Mouse (Mus musculus): ENCODE measurements at regions not wholly inside any gene's neighbourhood (a gene's known extent, or its start where the extent isn't known, plus 50 kb on each side); places are given as distances from the start of the nearest gene placed in this dataset.

DNA sequence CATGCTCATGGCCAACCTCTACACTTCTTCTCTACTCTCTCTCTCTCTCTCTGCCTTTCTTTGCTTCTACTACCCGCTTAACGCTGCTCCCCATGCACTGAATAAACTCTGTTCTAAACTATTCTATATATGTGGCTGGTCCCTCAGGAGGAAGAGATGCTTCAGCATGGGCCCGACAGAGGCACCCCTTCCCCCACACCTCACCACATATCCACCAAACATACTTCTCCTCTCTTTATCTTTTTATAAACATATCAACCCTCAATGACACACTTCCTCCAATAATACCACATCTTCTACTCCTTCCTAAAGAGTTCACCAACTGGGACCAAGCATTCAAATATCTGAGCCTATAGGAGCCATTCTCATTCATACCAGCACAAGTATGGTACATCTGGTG lies 72.6 kb upstream of the Marcks start:
- Histone ChIP-seq H3K4me2 (no peak overlapping the region), H3K36me3 (ENCODE audit: control insufficient read depth, insufficient read depth, low read length) (no peaks in the 10 kb centered on the region), H3K27ac (ENCODE audit: low read depth, low read length) (no peak overlapping the region), H3K27me3 (ENCODE audit: control insufficient read depth, insufficient read depth, low read length) (no peaks in the 10 kb centered on the region), H3K4me1 (ENCODE audit: control insufficient read depth, insufficient read depth, low read length) (no peaks in the 10 kb centered on the region), H3K9me3 (replicated peaks; ENCODE audit: control insufficient read depth, low read length) (no peaks in the 10 kb centered on the region), H3K9ac (ENCODE audit: low read depth, low read length) (no peak overlapping the region), H3K4me3 (ENCODE audit: low read depth, low read length) (no peak overlapping the region)
- no peak for ATAC-seq (replicated peaks; ENCODE audit: insufficient number of reproducible peaks, low FRiP score, low TSS enrichment)
- WGBS (ENCODE audit: insufficient replicate concordance) = 89% methylated on average over 3 of the region's 3 CpGs

DNA sequence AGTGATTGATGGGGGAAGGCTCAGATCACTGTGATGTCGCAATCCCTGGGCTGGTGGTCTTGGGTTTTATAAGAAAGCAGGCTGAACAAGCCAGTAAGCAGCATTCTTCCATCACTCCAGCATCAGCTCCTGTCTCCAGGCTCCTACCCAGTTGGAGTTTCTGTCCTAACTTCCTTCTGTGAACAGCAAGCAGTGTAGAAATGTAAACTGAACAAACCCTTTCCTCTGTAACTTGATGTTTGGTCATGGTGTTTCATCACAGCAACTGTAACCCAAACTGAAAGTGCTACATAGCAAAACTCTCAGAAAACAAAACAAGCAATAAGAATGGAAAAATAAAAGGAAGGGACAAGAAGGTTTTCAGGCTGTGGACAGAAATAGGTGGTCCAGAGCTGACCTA lies 71.5 kb upstream of the Marcks start:
- no peak overlapping the region for H3K27ac ChIP-seq (ENCODE audit: low read depth, low read length)
- no peak overlapping the region for H3K9ac ChIP-seq (ENCODE audit: low read depth, low read length)
- no peaks in the 10 kb centered on the region for H3K27me3 ChIP-seq (ENCODE audit: control insufficient read depth, insufficient read depth, low read length)
- no peak for ATAC-seq (replicated peaks; ENCODE audit: insufficient number of reproducible peaks, low FRiP score, low TSS enrichment)
- no peaks in the 10 kb centered on the region for H3K4me1 ChIP-seq (ENCODE audit: control insufficient read depth, insufficient read depth, low read length)
- 76% methylated on average over 1 of the region's 1 CpGs for WGBS (ENCODE audit: insufficient replicate concordance)
- H3K36me3 ChIP-seq (ENCODE audit: control insufficient read depth, insufficient read depth, low read length) = no peaks in the 10 kb centered on the region
- H3K9me3 ChIP-seq (replicated peaks; ENCODE audit: control insufficient read depth, low read length) = no peaks in the 10 kb centered on the region
- no peak overlapping the region for H3K4me3 ChIP-seq (ENCODE audit: low read depth, low read length)
- H3K4me2 ChIP-seq = no peak overlapping the region

- ATAC-seq (replicated peaks; ENCODE audit: insufficient number of reproducible peaks, low FRiP score, low TSS enrichment) = no peak
- Histone ChIP-seq H3K4me3 (ENCODE audit: low read depth, low read length) (no peak overlapping the region), H3K9me3 (replicated peaks; ENCODE audit: control insufficient read depth, low read length) (no peaks in the 10 kb centered on the region), H3K27ac (ENCODE audit: low read depth, low read length) (no peak overlapping the region), H3K4me2 (no peak overlapping the region), H3K9ac (ENCODE audit: low read depth, low read length) (no peak overlapping the region), H3K27me3 (ENCODE audit: control insufficient read depth, insufficient read depth, low read length) (no peaks in the 10 kb centered on the region), H3K4me1 (ENCODE audit: control insufficient read depth, insufficient read depth, low read length) (no peaks in the 10 kb centered on the region), H3K36me3 (ENCODE audit: control insufficient read depth, insufficient read depth, low read length) (no peaks in the 10 kb centered on the region)
- 76% methylated on average over 1 of the region's 1 CpGs for WGBS (ENCODE audit: insufficient replicate concordance)
These were observed 68.3 kb upstream of the Marcks start for GRCm38 (mm10) chr10:37206986-37207385.

GRCm38 (mm10) chr10:37206546-37206945 lies 67.8 kb upstream of the Marcks start:
- 74% methylated on average over 4 of the region's 4 CpGs for WGBS (ENCODE audit: insufficient replicate concordance)
- no peak overlapping the region for H3K4me2 ChIP-seq
- no peak overlapping the region for H3K9ac ChIP-seq (ENCODE audit: low read depth, low read length)
- H3K4me3 ChIP-seq (ENCODE audit: low read depth, low read length) = no peak overlapping the region
- H3K9me3 ChIP-seq (replicated peaks; ENCODE audit: control insufficient read depth, low read length) = no peaks in the 10 kb centered on the region
- no peak for ATAC-seq (replicated peaks; ENCODE audit: insufficient number of reproducible peaks, low FRiP score, low TSS enrichment)
- no peaks in the 10 kb centered on the region for H3K4me1 ChIP-seq (ENCODE audit: control insufficient read depth, insufficient read depth, low read length)
- H3K27me3 ChIP-seq (ENCODE audit: control insufficient read depth, insufficient read depth, low read length) = no peaks in the 10 kb centered on the region
- H3K36me3 ChIP-seq (ENCODE audit: control insufficient read depth, insufficient read depth, low read length) = no peaks in the 10 kb centered on the region
- H3K27ac ChIP-seq (ENCODE audit: low read depth, low read length) = no peak overlapping the region

GRCm38 (mm10) chr10:37203709-37204108 lies 65.0 kb upstream of the Marcks start:
- Histone ChIP-seq H3K9me3 (replicated peaks; ENCODE audit: control insufficient read depth, low read length) (no peaks in the 10 kb centered on the region), H3K27ac (ENCODE audit: low read depth, low read length) (no peak overlapping the region), H3K4me1 (ENCODE audit: control insufficient read depth, insufficient read depth, low read length) (no peaks in the 10 kb centered on the region), H3K4me3 (ENCODE audit: low read depth, low read length) (no peak overlapping the region), H3K4me2 (no peak overlapping the region), H3K27me3 (ENCODE audit: control insufficient read depth, insufficient read depth, low read length) (no peaks in the 10 kb centered on the region), H3K9ac (ENCODE audit: low read depth, low read length) (no peak overlapping the region), H3K36me3 (ENCODE audit: control insufficient read depth, insufficient read depth, low read length) (no peaks in the 10 kb centered on the region)
- ATAC-seq (replicated peaks; ENCODE audit: insufficient number of reproducible peaks, low FRiP score, low TSS enrichment) = no peak
- 91% methylated on average over 1 of the region's 1 CpGs for WGBS (ENCODE audit: insufficient replicate concordance)

DNA sequence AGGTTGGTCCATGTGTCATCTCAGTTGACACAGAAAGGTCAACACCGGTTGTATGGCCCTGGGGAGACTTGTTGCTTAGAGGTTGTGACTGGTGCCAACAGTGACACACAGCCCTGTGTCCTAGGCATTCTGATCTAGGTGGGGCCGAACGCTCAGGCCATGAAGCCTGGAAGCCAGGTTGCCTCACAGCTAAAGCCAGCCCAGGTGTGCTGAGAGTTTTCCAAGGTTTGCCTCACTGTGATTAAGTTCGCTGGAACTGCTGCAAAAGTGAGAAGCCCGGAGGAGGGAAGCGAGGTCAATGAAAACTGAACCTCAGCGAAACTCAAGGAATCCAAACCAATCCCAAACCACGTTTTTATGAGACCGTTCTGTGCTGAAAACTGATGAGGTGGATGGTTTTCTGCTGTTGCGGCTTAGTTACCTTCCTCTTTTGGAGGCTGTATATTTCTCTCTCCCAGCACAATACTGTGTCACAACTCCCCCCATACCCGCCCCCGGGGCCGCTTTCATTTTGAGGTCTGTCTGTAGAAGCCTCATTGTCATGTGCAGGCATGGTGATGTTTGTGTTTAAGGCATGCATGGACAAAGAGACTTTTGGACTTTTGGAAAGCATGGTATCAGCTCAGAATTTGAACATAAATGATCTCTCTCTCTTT lies 56.2 kb upstream of the Marcks start:
- H3K4me2 ChIP-seq = no peak overlapping the region
- no peaks in the 10 kb centered on the region for H3K4me1 ChIP-seq (ENCODE audit: control insufficient read depth, insufficient read depth, low read length)
- no peak overlapping the region for H3K4me3 ChIP-seq (ENCODE audit: low read depth, low read length)
- H3K9ac ChIP-seq (ENCODE audit: low read depth, low read length) = no peak overlapping the region
- WGBS (ENCODE audit: insufficient replicate concordance) = 87% methylated on average over 13 of the region's 13 CpGs
- H3K27ac ChIP-seq (ENCODE audit: low read depth, low read length) = no peak overlapping the region
- no peaks in the 10 kb centered on the region for H3K27me3 ChIP-seq (ENCODE audit: control insufficient read depth, insufficient read depth, low read length)
- no peaks in the 10 kb centered on the region for H3K36me3 ChIP-seq (ENCODE audit: control insufficient read depth, insufficient read depth, low read length)
- no peak for ATAC-seq (replicated peaks; ENCODE audit: insufficient number of reproducible peaks, low FRiP score, low TSS enrichment)
- H3K9me3 ChIP-seq (replicated peaks; ENCODE audit: control insufficient read depth, low read length) = no peaks in the 10 kb centered on the region

- Histone ChIP-seq H3K27ac (ENCODE audit: low read depth, low read length) (no peak overlapping the region), H3K4me2 (no peak overlapping the region), H3K4me3 (ENCODE audit: low read depth, low read length) (no peak overlapping the region), H3K4me1 (ENCODE audit: control insufficient read depth, insufficient read depth, low read length) (no peaks in the 10 kb centered on the region), H3K27me3 (ENCODE audit: control insufficient read depth, insufficient read depth, low read length) (no peaks in the 10 kb centered on the region), H3K9me3 (replicated peaks; ENCODE audit: control insufficient read depth, low read length) (no peaks in the 10 kb centered on the region), H3K9ac (ENCODE audit: low read depth, low read length) (no peak overlapping the region), H3K36me3 (ENCODE audit: control insufficient read depth, insufficient read depth, low read length) (no peaks in the 10 kb centered on the region)
- 74% methylated on average over 15 of the region's 15 CpGs for WGBS (ENCODE audit: insufficient replicate concordance)
- no peak for ATAC-seq (replicated peaks; ENCODE audit: insufficient number of reproducible peaks, low FRiP score, low TSS enrichment)
These were observed 55.5 kb upstream of the Marcks start for GRCm38 (mm10) chr10:37194131-37194797.

- no peaks in the 10 kb centered on the region for H3K36me3 ChIP-seq (ENCODE audit: control insufficient read depth, insufficient read depth, low read length)
- no peaks in the 10 kb centered on the region for H3K9me3 ChIP-seq (replicated peaks; ENCODE audit: control insufficient read depth, low read length)
- ATAC-seq (replicated peaks; ENCODE audit: insufficient number of reproducible peaks, low FRiP score, low TSS enrichment) = no peak
- H3K4me3 ChIP-seq (ENCODE audit: low read depth, low read length) = no peak overlapping the region
- no peak overlapping the region for H3K4me2 ChIP-seq
- no peak overlapping the region for H3K9ac ChIP-seq (ENCODE audit: low read depth, low read length)
- H3K27me3 ChIP-seq (ENCODE audit: control insufficient read depth, insufficient read depth, low read length) = no peaks in the 10 kb centered on the region
- H3K27ac ChIP-seq (ENCODE audit: low read depth, low read length) = no peak overlapping the region
- 80% methylated on average over 2 of the region's 2 CpGs for WGBS (ENCODE audit: insufficient replicate concordance)
- no peaks in the 10 kb centered on the region for H3K4me1 ChIP-seq (ENCODE audit: control insufficient read depth, insufficient read depth, low read length)
These were observed 53.9 kb upstream of the Marcks start for GRCm38 (mm10) chr10:37192661-37193060.

DNA sequence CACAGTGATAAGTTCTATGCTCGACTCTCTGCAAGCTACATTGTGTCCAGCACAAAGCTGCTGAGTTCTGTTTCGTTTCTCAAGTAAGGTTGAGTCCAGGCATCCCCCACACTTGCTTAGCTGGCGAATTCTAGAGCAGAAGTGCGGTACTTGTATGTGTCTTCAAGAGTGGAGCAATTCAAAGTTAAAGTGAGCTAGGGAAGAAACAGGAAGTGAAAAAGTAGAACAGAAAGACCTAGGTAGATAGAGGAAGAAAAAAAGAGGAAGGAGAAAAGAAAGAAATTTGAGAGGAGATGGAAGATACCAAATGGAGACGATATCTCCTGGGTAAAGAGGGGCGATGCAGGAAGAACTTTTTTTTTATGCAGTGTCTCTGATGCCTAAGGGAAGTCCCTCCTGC lies 51.4 kb upstream of the Marcks start:
- Histone ChIP-seq H3K4me1 (ENCODE audit: control insufficient read depth, insufficient read depth, low read length) (no peaks in the 10 kb centered on the region), H3K27ac (ENCODE audit: low read depth, low read length) (no peak overlapping the region), H3K9me3 (replicated peaks; ENCODE audit: control insufficient read depth, low read length) (no peaks in the 10 kb centered on the region), H3K9ac (ENCODE audit: low read depth, low read length) (no peak overlapping the region), H3K27me3 (ENCODE audit: control insufficient read depth, insufficient read depth, low read length) (no peaks in the 10 kb centered on the region), H3K4me3 (ENCODE audit: low read depth, low read length) (no peak overlapping the region), H3K4me2 (no peak overlapping the region), H3K36me3 (ENCODE audit: control insufficient read depth, insufficient read depth, low read length) (no peaks in the 10 kb centered on the region)
- ATAC-seq (replicated peaks; ENCODE audit: insufficient number of reproducible peaks, low FRiP score, low TSS enrichment) = no peak
- WGBS (ENCODE audit: insufficient replicate concordance) = 68% methylated on average over 6 of the region's 6 CpGs

Measured in heart, embryonic 11.5 days (tissue).